Mouse (Mus musculus) heart, adult 2 months (tissue): Measurements from ENCODE around the gene Mcm2. TPM values are rescaled to one million over a fixed set of nuclear protein-coding genes. Genes with fewer than 3 reads are reported as not detected.

Experiments used
- DNase-seq, 2 experiments: peaks; one replicate each; pipeline ENCODE4 v3.0.0; 2021
- H3K27ac ChIP-seq: fragments of 200-600 bp; 2 replicates; pipeline ENCODE4 v1.8.1; 2022
- H3K27me3 ChIP-seq: fragments of 200-500 bp; 2 replicates; pipeline ENCODE4 v1.6.1; 2012; ENCODE audit warnings: mild to moderate bottlenecking, low read length, inconsistent platforms, mixed read lengths; ENCODE audit not compliant: control insufficient read depth, insufficient read depth
- H3K36me3 ChIP-seq: fragments of 200-500 bp; 2 replicates; pipeline ENCODE4 v1.6.1; 2012; ENCODE audit warnings: low read length, inconsistent platforms; ENCODE audit not compliant: control insufficient read depth, insufficient read depth
- H3K4me1 ChIP-seq: fragments of 200-500 bp; 2 replicates; pipeline ENCODE4 v1.6.1; 2011; ENCODE audit warnings: low read length; ENCODE audit not compliant: control insufficient read depth, insufficient read depth
- H3K4me3 ChIP-seq: fragments of 200-600 bp; 2 replicates; pipeline ENCODE4 v1.8.1; 2022
- H3K79me2 ChIP-seq: fragments of 200-500 bp; replicated peaks from 2 replicates; pipeline ENCODE4 v1.6.1; 2012; ENCODE audit warnings: mild to moderate bottlenecking, inconsistent platforms, low read length, moderate library complexity, mixed read lengths; ENCODE audit not compliant: control insufficient read depth, insufficient read depth
- H3K9ac ChIP-seq: fragments of 200-500 bp; 2 replicates; pipeline ENCODE4 v1.6.1; 2012; ENCODE audit warnings: low read depth, mild to moderate bottlenecking, control low read depth, inconsistent platforms, low read length, mixed read lengths
- CTCF ChIP-seq: fragments of 200-600 bp; IDR thresholded peaks from 2 replicates; pipeline ENCODE4 v1.8.1; 2022; ENCODE audit warnings: antibody characterized with exemption, mild to moderate bottlenecking, moderate library complexity
- EP300 ChIP-seq: fragments of 200-500 bp; IDR thresholded peaks from 2 replicates; pipeline ENCODE4 v1.6.1; 2011; ENCODE audit warnings: low read depth, low read length, control low read depth; ENCODE audit not compliant: insufficient read depth
- POLR2A ChIP-seq: fragments of 200-500 bp; IDR thresholded peaks from 2 replicates; pipeline ENCODE4 v1.6.1; 2011; ENCODE audit warnings: mild to moderate bottlenecking, low read depth, low read length, control low read depth; ENCODE audit not compliant: insufficient read depth
- WGBS: fragments of 180-500 bp; shearing (Covaris S2); methylation state at CpG from one replicate; pipeline ENCODE4 v1.1.7; 2018; 5-methylcytosine and 5-hydroxymethylcytosine counted together
- intact Hi-C: fragments of 180-260 bp; cut with DNase I; formaldehyde crosslinking; loops from one replicate; pipeline ENCODE4 v1.15.1; 2025
- polyA plus RNA-seq: library from polyadenylated mRNA; depleted of rRNA; stranded (reverse); fragments of >200 nt; gene quantifications from 2 replicates; pipeline ENCODE4 v1.2.3, GENCODE M21; 2012
- total RNA-seq, 2 experiments: library from RNA; stranded (reverse); gene quantifications; 2 replicates each; pipeline ENCODE4 v1.2.3; 2021

Gene Mcm2
- total and polyA plus RNA-seq, 3 experiments: 4.8 to 6.1 (median 5.3) TPM

- Histone ChIP-seq H3K36me3 (no peaks in the 10 kb centered on the region), H3K27ac (no peak overlapping the region)
These were observed 14.4 kb downstream of the Mcm2 start for GRCm38 (mm10) chr6:88884195-88884594.

GRCm38 (mm10) chr6:88881334-88881733 is 17.2 kb downstream of the Mcm2 start:
- no peaks in the 10 kb centered on the region for H3K27me3 ChIP-seq
- H3K79me2 ChIP-seq: no peaks in the 10 kb centered on the region
- no peaks in the 10 kb centered on the region for H3K36me3 ChIP-seq
- intact Hi-C loops: no loop called here
- TF ChIP-seq CTCF (no peak), EP300 (no peak), POLR2A (no peak)
- no peak overlapping the region for H3K4me3 ChIP-seq
- H3K4me1 ChIP-seq: no peaks in the 10 kb centered on the region
- no peak for DNase-seq
- WGBS: 91% methylated on average over 7 of the region's 7 CpGs
- H3K27ac ChIP-seq: no peak overlapping the region
- no peak overlapping the region for H3K9ac ChIP-seq

More at GRCm38 (mm10) chr6:88884195-88884594, 14.4 kb downstream of the Mcm2 start:
- intact Hi-C loops: no loop called here
- WGBS: 90% methylated on average over 10 of the region's 10 CpGs
- Histone ChIP-seq H3K4me1 (no peaks in the 10 kb centered on the region), H3K79me2 (no peaks in the 10 kb centered on the region), H3K27me3 (no peaks in the 10 kb centered on the region), H3K9ac (no peak overlapping the region), H3K4me3 (no peak overlapping the region)
- no peak for TF ChIP-seq POLR2A
- TF ChIP-seq CTCF: no peak
- TF ChIP-seq EP300: no peak
- no peak for DNase-seq

GRCm38 (mm10) chr6:88879471-88879870 is 19.1 kb downstream of the Mcm2 start:
- H3K79me2 ChIP-seq: no peaks in the 10 kb centered on the region
- no peaks in the 10 kb centered on the region for H3K4me1 ChIP-seq
- peaks cover under 1% of the 10 kb centered on the region; the same call in 1 of the 2 replicates for H3K27me3 ChIP-seq
- TF ChIP-seq CTCF (peak; percentile 30), POLR2A (no peak), EP300 (no peak)
- no peaks in the 10 kb centered on the region for H3K36me3 ChIP-seq
- H3K27ac ChIP-seq: no peak overlapping the region
- H3K9ac ChIP-seq: no peak overlapping the region
- intact Hi-C loops: no loop called here
- DNase-seq: no peak
- H3K4me3 ChIP-seq: no peak overlapping the region
- 71% methylated on average over 4 of the region's 4 CpGs for WGBS

- Histone ChIP-seq H3K27ac (no peak within 1 kb of the TSS), H3K4me1 (no peaks in the 10 kb centered on the region), H3K9ac (peak within 1 kb of the TSS; percentile 75), H3K27me3 (peaks cover 2% of the 10 kb centered on the region; the same call in 1 of the 2 replicates), H3K36me3 (no peaks in the 10 kb centered on the region), H3K79me2 (no peaks in the 10 kb centered on the region), H3K4me3 (peak within 1 kb of the TSS; percentile 50)
- 5% methylated on average over 61 of the region's 63 CpGs for WGBS
- no peak for TF ChIP-seq EP300
- no peak for TF ChIP-seq POLR2A
- TF ChIP-seq CTCF: no peak
- peak; percentile 79 to 84 for DNase-seq
- intact Hi-C loops: no loop called here
These were observed 23.6 kb downstream of the Mcm2 start, which contains the start of gene Podxl2 for GRCm38 (mm10) chr6:88874868-88875508. Gene Podxl2 (minus strand): TSS chr6:88875044.

- no peak for DNase-seq
- H3K9ac ChIP-seq: peak overlapping the region; percentile 75
- H3K4me3 ChIP-seq: peak overlapping the region; percentile 50
- no peaks in the 10 kb centered on the region for H3K4me1 ChIP-seq
- 5% methylated on average over 74 of the region's 74 CpGs for WGBS
- no peak for TF ChIP-seq POLR2A
- no peak for TF ChIP-seq EP300
- no peak for TF ChIP-seq CTCF
- peaks cover 2% of the 10 kb centered on the region; the same call in 1 of the 2 replicates for H3K27me3 ChIP-seq
- no peak overlapping the region for H3K27ac ChIP-seq
- H3K36me3 ChIP-seq: no peaks in the 10 kb centered on the region
- intact Hi-C loops: no loop called here
- no peaks in the 10 kb centered on the region for H3K79me2 ChIP-seq
These were observed 24.4 kb downstream of the Mcm2 start for GRCm38 (mm10) chr6:88873965-88874867.
